Mouse (Mus musculus) lung, postnatal 0 days (tissue): ENCODE data around the gene Gm10799. TPM values are rescaled to one million over a fixed set of nuclear protein-coding genes. Genes with fewer than 3 reads are reported as not detected.
"Not testable (repeated sequence)": the region's sequence is repeated elsewhere in the genome, so short reads cannot be mapped to it uniquely, and the experiment has no call there.

Experiments
- ATAC-seq: fragments of 200-750 bp; cut with Nextera tagmentation; 2 replicates; pipeline ENCODE4 v1.8.0; 2017; ENCODE audit warnings: moderate library complexity
- DNase-seq: peaks from one replicate; pipeline ENCODE4 v3.0.0-alpha.2; 2016; ENCODE audit warnings: low spot score
- H3K27ac ChIP-seq: fragments of 300-500 bp; sonication (generic); 2 replicates; pipeline ENCODE4 v1.5.1; 2014; ENCODE audit warnings: antibody characterized with exemption, mild to moderate bottlenecking, low read length, mixed read lengths
- H3K27me3 ChIP-seq: fragments of 300-500 bp; sonication (generic); replicated peaks from 2 replicates; pipeline ENCODE4 v1.6.1; 2014; ENCODE audit warnings: low read length, mixed read lengths; ENCODE audit not compliant: insufficient read depth
- H3K36me3 ChIP-seq: fragments of 300-500 bp; sonication (generic); 2 replicates; pipeline ENCODE4 v1.6.1; 2014; ENCODE audit warnings: low read length, mixed read lengths; ENCODE audit not compliant: insufficient read depth
- H3K4me1 ChIP-seq: fragments of 300-500 bp; sonication (generic); 2 replicates; pipeline ENCODE4 v1.6.1; 2014; ENCODE audit warnings: antibody characterized with exemption, low read depth, low read length, mixed read lengths; ENCODE audit not compliant: insufficient read depth
- H3K4me2 ChIP-seq: fragments of 300-500 bp; sonication (generic); replicated peaks from 2 replicates; pipeline ENCODE4 v1.6.1; 2014; ENCODE audit warnings: low read depth, mild to moderate bottlenecking, low read length, moderate library complexity, mixed read lengths
- H3K4me3 ChIP-seq: fragments of 300-500 bp; sonication (generic); 2 replicates; pipeline ENCODE4 v1.5.1; 2014; ENCODE audit warnings: low read depth, low read length
- H3K9ac ChIP-seq: fragments of 300-500 bp; sonication (generic); replicated peaks from 2 replicates; pipeline ENCODE4 v1.6.1; 2014; ENCODE audit warnings: low read depth, mild to moderate bottlenecking
- H3K9me3 ChIP-seq: fragments of 300-500 bp; sonication (generic); 2 replicates; pipeline ENCODE4 v1.6.1; 2016; ENCODE audit warnings: low read length, mixed read lengths
- CTCF ChIP-seq: IDR thresholded peaks from 2 replicates; pipeline ENCODE4 v1.5.1; 2016; ENCODE audit warnings: antibody characterized with exemption, mild to moderate bottlenecking
- EP300 ChIP-seq: IDR thresholded peaks from 2 replicates; pipeline ENCODE4 v1.6.1; 2016; ENCODE audit warnings: antibody characterized with exemption, mild to moderate bottlenecking, control low read depth
- WGBS: fragments of 180-500 bp; shearing (Covaris S2); extraction: QIAGEN DNeasy Blood & Tissue Kit; methylation state at CpG from one replicate; pipeline ENCODE4 v1.1.7; 2014; 5-methylcytosine and 5-hydroxymethylcytosine counted together
- polyA plus RNA-seq: library from polyadenylated mRNA; unstranded; fragments of >200 nt; fragmentation: Nextera tagmentation; extraction: Ambion mirVana; gene quantifications from 2 replicates; pipeline ENCODE4 v1.2.1, GENCODE M21; 2015

Gene Gm10799
- polyA plus RNA-seq, 1 experiment from 2014 or later: not detected

- 2% methylated on average over 15 of the region's 15 CpGs for WGBS
- H3K9ac ChIP-seq: no peak within 1 kb of the TSS; the same call in 1 of the 2 replicates
- H3K27ac ChIP-seq: peak within 1 kb of the TSS; percentile 52
- H3K4me2 ChIP-seq: peak within 1 kb of the TSS; percentile 56
- H3K9me3 ChIP-seq: no peaks in the 10 kb centered on the region
- peak within 1 kb of the TSS; percentile 31 for H3K4me3 ChIP-seq
- no peaks in the 10 kb centered on the region for H3K27me3 ChIP-seq
- no peaks in the 10 kb centered on the region for H3K36me3 ChIP-seq
- DNase-seq (peak; percentile 88), ATAC-seq (peak; percentile 94)
- no peaks in the 10 kb centered on the region for H3K4me1 ChIP-seq
- no peak for TF ChIP-seq EP300
- no peak for TF ChIP-seq CTCF
These were observed 27.4 kb upstream of the Gm10799 start, which contains the start of gene Cd59a for GRCm38 (mm10) chr2:104095741-104096213. Gene Cd59a (plus strand): TSS chr2:104095801.

GRCm38 (mm10) chr2:104093305-104093704 lies 25.0 kb upstream of the Gm10799 start:
- no peak for DNase-seq
- no peak for ATAC-seq
- TF ChIP-seq CTCF (no peak), EP300 (no peak)
- no peak overlapping the region for H3K27ac ChIP-seq
- H3K9ac ChIP-seq: no peak overlapping the region
- H3K9me3 ChIP-seq: no peaks in the 10 kb centered on the region
- H3K4me1 ChIP-seq: no peaks in the 10 kb centered on the region
- no peak overlapping the region for H3K4me3 ChIP-seq
- no peak overlapping the region for H3K4me2 ChIP-seq
- WGBS: 66% methylated on average over 2 of the region's 2 CpGs
- no peaks in the 10 kb centered on the region for H3K27me3 ChIP-seq
- no peaks in the 10 kb centered on the region for H3K36me3 ChIP-seq

DNA sequence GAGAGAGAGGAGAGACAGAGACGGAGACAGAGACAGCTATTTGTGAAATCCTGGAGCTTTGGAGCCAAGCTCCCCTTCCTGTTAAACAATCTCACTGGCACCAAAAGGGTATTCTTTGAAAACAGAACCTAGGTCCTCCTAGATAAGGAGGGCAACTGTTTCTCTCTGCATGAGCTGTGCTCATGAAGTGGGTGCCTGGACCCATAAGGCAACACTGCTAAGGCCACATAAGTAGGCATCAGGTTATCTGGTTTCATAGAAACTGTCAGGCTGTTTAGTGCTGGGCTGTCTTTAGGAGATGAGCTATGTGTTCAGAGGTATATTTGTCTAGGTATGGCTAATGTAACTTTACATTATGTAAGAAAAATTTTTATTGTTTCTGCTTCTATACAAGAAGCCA lies 19.2 kb upstream of the Gm10799 start:
- not testable (repeated sequence) for H3K4me2 ChIP-seq, H3K9ac ChIP-seq, H3K27ac ChIP-seq, H3K4me3 ChIP-seq, H3K9me3 ChIP-seq, H3K4me1 ChIP-seq, DNase-seq, H3K27me3 ChIP-seq, ATAC-seq, H3K36me3 ChIP-seq
- WGBS: 89% methylated on average over 1 of the region's 1 CpGs

- H3K4me3 ChIP-seq, H3K27me3 ChIP-seq, H3K27ac ChIP-seq, H3K36me3 ChIP-seq, ATAC-seq, H3K4me2 ChIP-seq, H3K9ac ChIP-seq, DNase-seq, H3K9me3 ChIP-seq, H3K4me1 ChIP-seq: not testable (repeated sequence)
These were observed 15.7 kb upstream of the Gm10799 start for GRCm38 (mm10) chr2:104084027-104084426.

GRCm38 (mm10) chr2:104082474-104082873 lies 14.1 kb upstream of the Gm10799 start:
- Histone ChIP-seq H3K36me3 (no peaks in the 10 kb centered on the region), H3K9me3 (no peaks in the 10 kb centered on the region), H3K4me3 (no peak overlapping the region), H3K27ac (no peak overlapping the region), H3K4me1 (no peaks in the 10 kb centered on the region), H3K27me3 (no peaks in the 10 kb centered on the region), H3K9ac (no peak overlapping the region), H3K4me2 (no peak overlapping the region)
- DNase-seq (no peak), ATAC-seq (no peak)
- TF ChIP-seq EP300: no peak
- no peak for TF ChIP-seq CTCF

- no CpG with 5 or more reads among the region's 1 CpGs for WGBS
- H3K9ac ChIP-seq, H3K27me3 ChIP-seq, H3K36me3 ChIP-seq, H3K27ac ChIP-seq, ATAC-seq, H3K4me3 ChIP-seq, H3K4me2 ChIP-seq, H3K9me3 ChIP-seq, DNase-seq, H3K4me1 ChIP-seq: not testable (repeated sequence)
These were observed 13.2 kb upstream of the Gm10799 start for GRCm38 (mm10) chr2:104081436-104082050.

GRCm38 (mm10) chr2:104078285-104078684 lies 9.9 kb upstream of the Gm10799 start:
- not testable (repeated sequence) for H3K9me3 ChIP-seq, H3K9ac ChIP-seq, ATAC-seq, H3K4me3 ChIP-seq, H3K27ac ChIP-seq, H3K4me1 ChIP-seq, H3K4me2 ChIP-seq, H3K27me3 ChIP-seq, DNase-seq, H3K36me3 ChIP-seq
- WGBS: 42% methylated on average over 4 of the region's 5 CpGs
